Mouse (Mus musculus) megakaryocyte, embryonic 14.5 days (primary cell): ENCODE measurements around the gene Zbtb17. TPM values are rescaled to one million over a fixed set of nuclear protein-coding genes. Genes with fewer than 3 reads are reported as not detected.

Source experiments
- H3K27me3 ChIP-seq: replicated peaks from 2 replicates; pipeline ENCODE3; 2012; ENCODE audit warnings: inconsistent platforms
- H3K36me3 ChIP-seq: replicated peaks from 2 replicates; pipeline ENCODE3; 2012; ENCODE audit warnings: low read length, inconsistent platforms, mixed read lengths
- H3K4me1 ChIP-seq: 2 replicates; pipeline ENCODE4 v1.6.1; 2012; ENCODE audit warnings: inconsistent platforms
- H3K4me3 ChIP-seq: replicated peaks from 2 replicates; pipeline ENCODE3; 2012; ENCODE audit warnings: moderate library complexity, mild to moderate bottlenecking, inconsistent platforms
- H3K9me3 ChIP-seq: 2 replicates; pipeline ENCODE4 v1.6.1; 2012; ENCODE audit warnings: inconsistent platforms
- FLI1 ChIP-seq: IDR thresholded peaks from 2 replicates; pipeline ENCODE4 v1.6.1; 2012; ENCODE audit warnings: low read length, inconsistent platforms, mixed read lengths
- GATA1 ChIP-seq: IDR thresholded peaks from 3 replicates; pipeline ENCODE4 v1.6.1; 2012; ENCODE audit warnings: mixed read lengths, low read length, inconsistent platforms, borderline replicate concordance
- polyA plus RNA-seq: library from polyadenylated mRNA; stranded (reverse); fragments of >175 nt; gene quantifications from 2 replicates; pipeline ENCODE4 v1.2.3, GENCODE M21; 2012; ENCODE audit warnings: low replicate concordance; ENCODE audit not compliant: insufficient read depth

Zbtb17 gene
- polyA plus RNA-seq, 1 experiment, result 32.4 TPM

DNA sequence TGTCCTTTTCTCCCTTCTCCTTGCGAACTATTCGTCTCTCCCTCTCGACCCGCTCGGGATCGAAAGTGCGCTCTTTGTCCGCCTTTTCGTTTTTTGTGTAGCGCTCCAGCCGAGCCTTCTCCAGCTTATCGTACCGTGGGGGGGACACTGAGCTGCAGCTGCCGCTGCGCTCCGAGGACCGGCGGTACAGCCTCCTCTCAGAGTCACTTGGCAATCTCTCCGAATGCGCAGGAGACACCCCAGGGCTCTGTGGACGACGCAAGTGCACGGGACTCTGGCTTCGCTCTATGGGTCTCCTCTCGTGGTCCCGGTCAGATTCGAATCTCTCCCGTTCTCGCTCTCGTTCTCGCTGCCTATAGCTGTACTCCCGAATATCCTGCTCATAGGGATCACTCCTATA, 34.3 kb downstream of the Zbtb17 start:
- no peak overlapping the region for H3K4me3 ChIP-seq
- peaks cover 5% of the 10 kb centered on the region; the same call in 1 of the 2 replicates for H3K4me1 ChIP-seq
- no peak for TF ChIP-seq GATA1
- no peak for TF ChIP-seq FLI1
- peaks cover 98% of the 10 kb centered on the region for H3K36me3 ChIP-seq
- peaks cover 54% of the 10 kb centered on the region for H3K9me3 ChIP-seq
- no peaks in the 10 kb centered on the region for H3K27me3 ChIP-seq

DNA sequence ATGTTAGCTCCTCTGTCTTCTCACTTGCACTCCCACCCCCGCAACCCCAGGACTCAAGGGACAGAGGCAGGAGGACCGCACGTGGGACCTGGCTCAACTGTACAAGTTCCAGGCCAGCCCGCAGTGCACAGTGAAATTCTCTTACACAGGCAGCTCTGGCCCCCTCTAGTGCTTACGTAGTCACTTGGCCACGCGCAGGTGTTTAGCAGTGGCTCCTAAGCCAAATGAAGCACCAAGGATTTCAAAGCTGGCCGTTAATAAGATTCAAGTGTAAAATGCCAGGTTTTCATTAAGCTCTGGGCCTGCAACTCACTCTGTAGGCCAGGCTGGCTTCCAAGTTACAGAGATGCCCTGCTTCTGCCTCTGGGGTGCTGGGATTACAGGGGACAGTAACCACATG, 35.0 kb downstream of the Zbtb17 start:
- H3K9me3 ChIP-seq, result peaks cover 47% of the 10 kb centered on the region
- no peak for TF ChIP-seq FLI1
- no peak for TF ChIP-seq GATA1
- H3K4me1 ChIP-seq, result peaks cover 4% of the 10 kb centered on the region; the same call in 1 of the 2 replicates
- H3K36me3 ChIP-seq, result peaks cover 98% of the 10 kb centered on the region
- no peak overlapping the region for H3K4me3 ChIP-seq
- H3K27me3 ChIP-seq, result no peaks in the 10 kb centered on the region

DNA sequence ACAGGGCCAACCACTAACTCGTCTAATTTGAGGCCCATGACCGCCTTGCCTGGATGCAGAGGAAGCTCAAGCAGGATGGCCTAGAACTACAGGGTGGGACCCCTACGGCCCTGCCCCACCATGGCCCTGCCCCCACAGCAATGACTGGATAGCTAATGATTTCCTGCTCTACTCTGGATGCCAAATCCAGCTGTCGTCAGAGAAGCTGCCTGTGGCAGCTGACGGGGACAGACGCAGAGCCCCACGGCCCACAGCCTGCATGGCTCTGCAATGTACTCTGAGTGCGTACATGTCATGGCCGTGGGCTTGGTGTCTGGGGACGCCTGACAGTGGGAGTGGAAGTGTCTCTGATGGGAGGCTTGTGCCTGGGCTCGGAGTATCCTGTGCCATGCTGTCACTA, 39.6 kb downstream of the Zbtb17 start:
- no peak for TF ChIP-seq FLI1
- no peak for TF ChIP-seq GATA1
- Histone ChIP-seq H3K27me3 (no peaks in the 10 kb centered on the region), H3K4me3 (no peak overlapping the region), H3K4me1 (no peaks in the 10 kb centered on the region), H3K36me3 (peaks cover 97% of the 10 kb centered on the region), H3K9me3 (peaks cover 6% of the 10 kb centered on the region)

DNA sequence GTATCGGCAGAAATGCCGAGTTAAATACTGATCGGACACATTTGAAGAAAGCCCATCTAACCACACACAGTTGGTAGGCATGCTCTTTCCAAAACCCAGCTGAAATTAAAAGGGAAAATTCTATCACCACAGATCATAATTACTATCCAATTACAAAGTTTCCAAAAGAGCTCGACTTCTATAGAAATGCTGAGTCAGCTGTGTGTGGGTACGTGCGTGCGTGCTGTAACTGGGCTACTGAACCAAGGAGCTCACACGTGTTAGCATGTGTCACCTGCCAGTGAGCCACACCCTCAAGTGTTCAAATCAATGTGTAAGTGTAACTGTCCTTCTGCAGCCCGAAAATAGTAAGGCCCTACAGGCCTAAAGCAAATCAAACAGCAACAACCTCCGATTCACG, 43.1 kb downstream of the Zbtb17 start:
- H3K9me3 ChIP-seq, result no peaks in the 10 kb centered on the region
- peaks cover 99% of the 10 kb centered on the region for H3K36me3 ChIP-seq
- H3K27me3 ChIP-seq, result no peaks in the 10 kb centered on the region
- H3K4me3 ChIP-seq, result no peak overlapping the region
- H3K4me1 ChIP-seq, result no peaks in the 10 kb centered on the region
- TF ChIP-seq FLI1 (no peak), GATA1 (no peak)

DNA sequence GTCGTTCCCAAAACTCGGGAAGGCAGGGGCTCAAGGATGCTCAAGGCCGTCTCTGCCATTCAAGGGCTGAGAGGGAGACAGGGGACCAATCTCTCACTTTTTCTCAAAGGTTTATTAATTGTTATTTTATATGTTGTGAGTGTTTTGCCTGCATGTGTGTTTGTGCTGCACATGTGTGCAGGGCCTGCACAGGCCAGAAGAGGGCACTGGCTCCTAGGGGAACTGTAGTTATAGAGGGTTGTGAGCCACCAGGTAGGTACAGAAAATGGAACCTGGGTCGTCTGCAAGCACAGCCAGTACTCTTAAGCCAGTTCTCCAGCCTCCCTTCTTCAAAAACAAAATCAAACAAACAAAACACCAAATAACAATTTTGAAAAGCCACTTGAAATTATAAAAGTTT, 44.2 kb downstream of the Zbtb17 start:
- no peak overlapping the region for H3K4me3 ChIP-seq
- H3K4me1 ChIP-seq, result peaks cover under 1% of the 10 kb centered on the region; the same call in 1 of the 2 replicates
- H3K27me3 ChIP-seq, result no peaks in the 10 kb centered on the region
- no peaks in the 10 kb centered on the region for H3K9me3 ChIP-seq
- no peak for TF ChIP-seq FLI1
- TF ChIP-seq GATA1, result no peak
- peaks cover 99% of the 10 kb centered on the region for H3K36me3 ChIP-seq

DNA sequence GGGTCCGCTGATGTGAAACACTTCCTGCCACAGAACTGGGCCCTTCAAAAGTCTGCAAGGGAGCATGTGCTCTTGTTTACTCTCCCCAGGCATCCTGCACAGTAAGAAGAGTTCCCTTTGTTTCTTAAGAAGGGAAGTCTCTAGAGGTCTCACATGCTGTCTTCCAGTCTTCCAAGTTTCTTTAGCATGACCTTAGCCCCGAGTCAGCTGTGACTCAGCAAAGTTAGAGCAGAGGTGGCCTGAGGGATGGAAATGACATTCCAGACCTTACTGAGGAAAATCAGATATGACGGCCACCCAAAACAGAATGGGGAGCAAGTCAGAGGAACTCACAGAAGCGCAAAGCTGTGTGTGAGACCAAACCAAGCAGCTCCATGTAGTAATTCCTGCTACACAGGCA, 56.2 kb downstream of the Zbtb17 start:
- Histone ChIP-seq H3K9me3 (peaks cover 12% of the 10 kb centered on the region), H3K4me1 (peaks cover 74% of the 10 kb centered on the region), H3K4me3 (peak overlapping the region; percentile 52), H3K36me3 (peaks cover 77% of the 10 kb centered on the region), H3K27me3 (no peaks in the 10 kb centered on the region)
- TF ChIP-seq FLI1 (no peak), GATA1 (no peak)

DNA sequence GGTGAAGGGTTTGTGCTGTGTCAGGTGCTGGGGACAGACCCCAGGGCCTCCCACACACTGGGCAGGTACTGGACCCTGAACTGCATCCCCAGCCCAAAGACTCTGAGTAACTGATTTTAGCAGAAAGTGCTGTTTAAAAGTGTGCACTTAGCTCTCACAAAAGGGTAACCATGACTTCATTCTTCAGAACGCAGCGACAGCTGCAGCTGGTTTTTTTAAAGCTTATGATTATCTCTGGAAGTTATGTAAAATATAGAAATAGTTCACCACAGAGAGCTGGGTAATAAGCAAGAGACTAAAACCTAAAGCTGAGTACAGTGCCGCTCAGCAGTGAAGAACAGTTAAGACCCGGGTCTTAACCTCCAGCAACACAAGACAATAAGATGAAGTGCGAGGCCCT, 56.6 kb downstream of the Zbtb17 start:
- Histone ChIP-seq H3K36me3 (peaks cover 73% of the 10 kb centered on the region), H3K4me1 (peaks cover 70% of the 10 kb centered on the region), H3K27me3 (no peaks in the 10 kb centered on the region), H3K4me3 (peak overlapping the region; percentile 56), H3K9me3 (peaks cover 12% of the 10 kb centered on the region)
- TF ChIP-seq FLI1 (no peak), GATA1 (no peak)

DNA sequence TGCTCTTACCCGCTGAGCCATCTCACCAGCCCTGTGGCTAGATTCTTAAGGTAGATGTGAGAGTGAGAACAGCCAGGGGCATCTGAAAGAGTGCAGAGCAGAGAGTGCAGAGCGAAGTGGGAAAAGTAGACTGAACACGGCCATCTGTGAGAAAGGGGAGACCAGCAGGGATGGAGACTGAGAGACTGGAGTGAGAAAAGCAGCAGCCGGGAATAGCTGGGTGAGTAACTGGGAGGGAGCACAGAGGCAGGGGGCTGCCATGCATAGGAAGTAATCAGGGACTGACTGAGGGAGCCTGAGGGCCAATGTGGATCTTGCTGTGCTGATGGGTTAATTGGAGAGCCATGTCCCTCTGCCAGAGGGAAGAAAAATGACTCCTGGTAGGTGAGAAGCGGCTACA, 58.3 kb downstream of the Zbtb17 start:
- Histone ChIP-seq H3K36me3 (peaks cover 61% of the 10 kb centered on the region), H3K27me3 (no peaks in the 10 kb centered on the region), H3K4me1 (peaks cover 71% of the 10 kb centered on the region), H3K9me3 (peaks cover 12% of the 10 kb centered on the region), H3K4me3 (no peak overlapping the region)
- no peak for TF ChIP-seq GATA1
- TF ChIP-seq FLI1, result no peak

DNA sequence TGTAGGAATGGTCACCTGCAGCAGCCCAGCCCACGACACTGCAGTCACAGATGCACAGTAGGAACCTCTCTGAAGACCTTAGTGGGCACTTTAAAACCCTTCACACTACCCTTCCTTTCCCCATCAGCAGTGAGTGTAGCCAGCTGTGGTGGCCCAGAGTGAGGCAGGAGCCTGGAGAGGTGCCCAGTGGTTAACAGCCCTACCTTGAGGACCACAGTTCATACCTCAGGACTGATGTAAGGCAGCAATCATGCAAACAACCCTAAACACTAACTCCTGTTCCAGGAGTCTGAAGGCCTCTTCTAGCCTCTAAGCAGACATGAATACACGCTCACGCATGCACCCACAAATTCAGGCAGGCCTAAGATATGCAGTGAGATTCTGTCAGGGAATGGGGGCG, 60.0 kb downstream of the Zbtb17 start:
- no peak overlapping the region for H3K4me3 ChIP-seq
- peaks cover 12% of the 10 kb centered on the region for H3K9me3 ChIP-seq
- peaks cover 59% of the 10 kb centered on the region for H3K4me1 ChIP-seq
- TF ChIP-seq GATA1 (no peak), FLI1 (no peak)
- no peaks in the 10 kb centered on the region for H3K27me3 ChIP-seq
- peaks cover 50% of the 10 kb centered on the region for H3K36me3 ChIP-seq

DNA sequence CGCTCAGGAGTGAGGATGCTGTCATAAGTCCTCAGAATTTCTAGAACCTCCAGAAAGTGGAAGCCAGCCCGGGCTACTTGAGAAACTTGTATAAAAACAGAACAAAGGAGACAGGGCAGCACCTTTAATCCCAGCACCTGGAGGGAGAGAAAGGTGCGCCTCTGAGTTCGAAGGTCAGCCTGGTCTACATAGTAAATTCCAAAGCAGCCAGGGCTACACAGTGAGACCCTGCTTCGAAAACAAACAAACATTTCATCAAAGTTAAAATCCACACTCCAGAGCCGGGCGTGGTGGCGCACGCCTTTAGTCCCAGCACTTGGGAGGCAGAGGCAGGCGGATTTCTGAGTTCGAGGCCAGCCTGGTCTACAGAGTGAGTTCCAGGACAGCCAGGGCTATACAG, 61.4 kb downstream of the Zbtb17 start:
- TF ChIP-seq GATA1 (no peak), FLI1 (no peak)
- Histone ChIP-seq H3K4me1 (peaks cover 55% of the 10 kb centered on the region), H3K4me3 (no peak overlapping the region), H3K36me3 (peaks cover 45% of the 10 kb centered on the region), H3K27me3 (no peaks in the 10 kb centered on the region), H3K9me3 (peaks cover 12% of the 10 kb centered on the region)

DNA sequence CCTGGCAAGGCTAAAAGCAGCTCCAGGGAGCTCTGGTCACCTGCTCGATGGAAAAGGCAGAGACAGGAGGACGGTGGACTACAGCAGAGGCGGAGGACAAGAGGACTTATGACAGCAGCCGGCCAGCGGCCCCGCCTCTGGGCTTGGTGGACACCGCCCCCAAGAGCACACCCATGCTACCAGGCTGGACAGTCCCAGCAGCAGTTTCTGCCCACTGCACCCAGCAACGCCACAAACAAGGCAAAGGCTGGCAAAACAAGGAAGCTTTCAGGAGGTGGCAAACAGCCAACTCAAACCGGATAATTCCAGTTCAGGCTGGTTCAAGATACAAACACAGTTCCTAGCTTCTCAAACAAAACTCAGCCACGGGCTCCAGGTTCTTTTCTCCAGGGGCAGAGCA, 61.9 kb downstream of the Zbtb17 start:
- Histone ChIP-seq H3K4me1 (peaks cover 55% of the 10 kb centered on the region), H3K4me3 (no peak overlapping the region), H3K9me3 (peaks cover 12% of the 10 kb centered on the region), H3K27me3 (no peaks in the 10 kb centered on the region), H3K36me3 (peaks cover 48% of the 10 kb centered on the region)
- TF ChIP-seq FLI1 (no peak), GATA1 (no peak)
